Mouse (Mus musculus) small intestine, adult 2 months (tissue): ENCODE data around the gene Btrc.

Source experiments
- CTCF ChIP-seq: fragments of 200-500 bp; IDR thresholded peaks from 2 replicates; pipeline ENCODE4 v1.5.1; 2012; ENCODE audit warnings: low read depth, mild to moderate bottlenecking, control low read depth, inconsistent platforms, low read length, moderate library complexity, mixed read lengths; ENCODE audit not compliant: insufficient replicate concordance, insufficient read length; ENCODE audit errors: extremely low read depth
- POLR2A ChIP-seq: fragments of 200-500 bp; IDR thresholded peaks from 2 replicates; pipeline ENCODE4 v1.6.1; 2012; ENCODE audit warnings: low read depth, mild to moderate bottlenecking, control low read depth, inconsistent platforms, low read length, moderate library complexity

DNA sequence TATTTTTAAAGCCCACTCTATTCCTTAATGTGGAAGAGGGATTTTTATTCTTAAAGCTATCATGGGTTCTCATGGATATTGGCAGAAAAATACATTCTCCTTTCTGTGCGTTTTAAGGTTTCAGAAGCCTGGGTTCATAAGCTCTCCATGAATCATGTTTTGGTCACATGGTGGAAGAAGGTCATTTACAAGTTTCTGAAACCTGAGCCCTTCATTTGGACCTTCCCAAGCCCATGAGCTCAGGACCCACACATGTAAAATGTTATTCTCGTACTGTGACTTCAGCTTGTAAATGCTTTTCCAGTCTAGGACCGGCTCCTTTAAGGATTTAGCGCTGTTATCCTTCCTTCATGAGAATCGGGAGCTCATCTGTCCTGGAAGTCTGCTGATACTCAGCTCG lies 116.0 kb downstream of the Btrc start:
- TF ChIP-seq POLR2A (no peak), CTCF (no peak)
